Mouse (Mus musculus): ENCODE results near the gene Vmn2r28.
"Not testable (repeated sequence)": the region's sequence is repeated elsewhere in the genome, so short reads cannot be mapped to it uniquely, and the experiment has no call there.

Vmn2r28 gene

GRCm38 (mm10) chr7:5493856-5494255, at the start of gene Vmn2r28:
Gene Vmn2r28 (minus strand): TSS chr7:5493956.
- DNase-seq: not testable (repeated sequence)

- DNase-seq: not testable (repeated sequence)
These were observed 47.1 kb upstream of the Vmn2r28 start for GRCm38 (mm10) chr7:5540770-5541436.

- no peak for DNase-seq
These were observed 37.1 kb downstream of the Vmn2r28 start, which contains the start of gene Vmn1r59 for GRCm38 (mm10) chr7:5456674-5457073. Gene Vmn1r59 (minus strand): TSS chr7:5456774.

- not testable (repeated sequence) for DNase-seq
These were observed 39.7 kb downstream of the Vmn2r28 start for GRCm38 (mm10) chr7:5454011-5454410.

- no peak for DNase-seq
These were observed 45.1 kb downstream of the Vmn2r28 start for GRCm38 (mm10) chr7:5448627-5449026.

Measured in kidney, adult 9 months (tissue).